Mouse (Mus musculus) gastrocnemius, adult 2 months (tissue): ENCODE data around the gene Ptpn14. TPM values are rescaled to one million over a fixed set of nuclear protein-coding genes. Genes with fewer than 3 reads are reported as not detected.

Experiments
- DNase-seq: peaks from one replicate; pipeline ENCODE4 v3.0.0; 2022
- H3K27ac ChIP-seq: fragments of 200-600 bp; 2 replicates; pipeline ENCODE4 v1.8.1; 2022; ENCODE audit warnings: mild to moderate bottlenecking
- H3K4me3 ChIP-seq: fragments of 200-600 bp; 2 replicates; pipeline ENCODE4 v1.8.1; 2022; ENCODE audit warnings: mild to moderate bottlenecking, moderate library complexity
- CTCF ChIP-seq: fragments of 200-600 bp; IDR thresholded peaks from 2 replicates; pipeline ENCODE4 v1.8.1; 2022; ENCODE audit warnings: antibody characterized with exemption, mild to moderate bottlenecking, moderate library complexity
- intact Hi-C: fragments of 180-260 bp; cut with DNase I; formaldehyde crosslinking; loops from one replicate; pipeline ENCODE4 v1.15.1; 2025
- total RNA-seq, 2 experiments: library from RNA; stranded (reverse); gene quantifications; 2 replicates each; pipeline ENCODE4 v1.2.3; 2021

Gene Ptpn14
- total RNA-seq, 2 experiments from 2014 or later, result 9.3 to 15.1 TPM

GRCm38 (mm10) chr1:189700186-189700585 is 27.9 kb upstream of the Ptpn14 start:
- no peak for DNase-seq
- H3K4me3 ChIP-seq, result no peak overlapping the region
- intact Hi-C loops, result loop anchor here (2.0 to 5.0 kb wide), 4 partner anchors 122 to 273 kb away; no protein-coding TSS in a partner anchor
- no peak for TF ChIP-seq CTCF
- no peak overlapping the region for H3K27ac ChIP-seq

- H3K4me3 ChIP-seq, result no peak overlapping the region
- peak; percentile 80 for DNase-seq
- no peak overlapping the region for H3K27ac ChIP-seq
- intact Hi-C loops, result loop anchor here (2.0 to 5.0 kb wide), 4 partner anchors 121 to 272 kb away; no protein-coding TSS in a partner anchor
- TF ChIP-seq CTCF, result peak; percentile 84
Measured at GRCm38 (mm10) chr1:189700990-189701389, 27.1 kb upstream of the Ptpn14 start.

GRCm38 (mm10) chr1:189703156-189703555 is 24.9 kb upstream of the Ptpn14 start:
- H3K27ac ChIP-seq, result no peak overlapping the region
- TF ChIP-seq CTCF, result peak; percentile 40
- intact Hi-C loops, result loop anchor here (5.0 kb wide), 2 partner anchors 119 to 224 kb away; no protein-coding TSS in a partner anchor
- H3K4me3 ChIP-seq, result no peak overlapping the region
- no peak for DNase-seq

GRCm38 (mm10) chr1:189703591-189703990 is 24.5 kb upstream of the Ptpn14 start:
- H3K4me3 ChIP-seq, result no peak overlapping the region
- intact Hi-C loops, result loop anchor here (5.0 kb wide), 2 partner anchors 119 to 224 kb away; no protein-coding TSS in a partner anchor
- no peak for DNase-seq
- no peak for TF ChIP-seq CTCF
- no peak overlapping the region for H3K27ac ChIP-seq

- no peak for TF ChIP-seq CTCF
- intact Hi-C loops, result no loop called here
- Histone ChIP-seq H3K27ac (peak overlapping the region; percentile 74), H3K4me3 (peak overlapping the region; percentile 21; the same call in 1 of the 2 replicates)
- DNase-seq, result no peak
Measured at GRCm38 (mm10) chr1:189706040-189706645, 21.9 kb upstream of the Ptpn14 start.

GRCm38 (mm10) chr1:189707014-189707413 is 21.1 kb upstream of the Ptpn14 start:
- Histone ChIP-seq H3K4me3 (no peak overlapping the region), H3K27ac (peak overlapping the region; percentile 74)
- no peak for DNase-seq
- TF ChIP-seq CTCF, result no peak
- intact Hi-C loops, result no loop called here

- no peak for DNase-seq
- intact Hi-C loops, result no loop called here
- no peak overlapping the region for H3K4me3 ChIP-seq
- no peak for TF ChIP-seq CTCF
- H3K27ac ChIP-seq, result peak overlapping the region; percentile 48; the same call in 1 of the 2 replicates
Measured at GRCm38 (mm10) chr1:189707419-189707818, 20.6 kb upstream of the Ptpn14 start.

GRCm38 (mm10) chr1:189709001-189709400 is 19.1 kb upstream of the Ptpn14 start:
- DNase-seq, result no peak
- Histone ChIP-seq H3K4me3 (no peak overlapping the region), H3K27ac (no peak overlapping the region)
- TF ChIP-seq CTCF, result no peak
- intact Hi-C loops, result no loop called here

GRCm38 (mm10) chr1:189715915-189716797 is 11.9 kb upstream of the Ptpn14 start:
- no peak overlapping the region; the same call in 1 of the 2 replicates for H3K4me3 ChIP-seq
- H3K27ac ChIP-seq, result no peak overlapping the region
- DNase-seq, result no peak
- intact Hi-C loops, result no loop called here
- TF ChIP-seq CTCF, result no peak

- no peak overlapping the region for H3K4me3 ChIP-seq
- TF ChIP-seq CTCF, result no peak
- no peak overlapping the region for H3K27ac ChIP-seq
- no peak for DNase-seq
- intact Hi-C loops, result no loop called here
Measured at GRCm38 (mm10) chr1:189717546-189717945, 10.5 kb upstream of the Ptpn14 start.

- DNase-seq, result no peak
- H3K4me3 ChIP-seq, result no peak overlapping the region
- no peak for TF ChIP-seq CTCF
- no peak overlapping the region for H3K27ac ChIP-seq
- intact Hi-C loops, result no loop called here
Measured at GRCm38 (mm10) chr1:189718600-189718999, 9.5 kb upstream of the Ptpn14 start.

- H3K4me3 ChIP-seq, result no peak overlapping the region
- no peak for TF ChIP-seq CTCF
- H3K27ac ChIP-seq, result peak overlapping the region; percentile 94
- DNase-seq, result no peak
- intact Hi-C loops, result loop anchor here (5.0 kb wide), 1 partner anchor 86 kb away; no protein-coding TSS in a partner anchor
Measured at GRCm38 (mm10) chr1:189726121-189726520, 1.9 kb upstream of the Ptpn14 start.
